Mouse (Mus musculus) erythroblast, embryonic 14.5 days (primary cell): ENCODE data around the gene Utp14a. TPM values are rescaled to one million over a fixed set of nuclear protein-coding genes. Genes with fewer than 3 reads are reported as not detected.
A peak's percentile ranks its signal among the peaks of the same experiment; 100 is the strongest.

Experiments
- H3K27me3 ChIP-seq: 2 replicates; pipeline ENCODE4 v1.6.1; 2012; ENCODE audit warnings: inconsistent platforms; ENCODE audit not compliant: control insufficient read depth
- H3K36me3 ChIP-seq: 2 replicates; pipeline ENCODE4 v1.6.1; 2012; ENCODE audit warnings: mild to moderate bottlenecking, inconsistent platforms; ENCODE audit not compliant: control insufficient read depth
- H3K4me1 ChIP-seq: 2 replicates; pipeline ENCODE4 v1.6.1; 2012; ENCODE audit warnings: inconsistent platforms; ENCODE audit not compliant: control insufficient read depth
- H3K4me3 ChIP-seq: replicated peaks from 2 replicates; pipeline ENCODE3; 2012; ENCODE audit warnings: moderate library complexity, mild to moderate bottlenecking, inconsistent platforms
- H3K9me3 ChIP-seq: 2 replicates; pipeline ENCODE4 v1.6.1; 2012; ENCODE audit warnings: low read length, inconsistent platforms, mixed read lengths; ENCODE audit not compliant: control insufficient read depth
- GATA1 ChIP-seq: IDR thresholded peaks from 2 replicates; pipeline ENCODE4 v1.6.1; 2012; ENCODE audit warnings: low read length, inconsistent platforms, mixed read lengths
- TAL1 ChIP-seq: IDR thresholded peaks from 3 replicates; pipeline ENCODE4 v1.6.1; 2012; ENCODE audit warnings: low read length, inconsistent platforms, mixed read lengths
- polyA plus RNA-seq: library from polyadenylated mRNA; stranded (reverse); fragments of >175 nt; gene quantifications from 2 replicates; pipeline ENCODE4 v1.2.3, GENCODE M21; 2012

Gene Utp14a
- polyA plus RNA-seq, 1 experiment: 0.34 TPM

DNA sequence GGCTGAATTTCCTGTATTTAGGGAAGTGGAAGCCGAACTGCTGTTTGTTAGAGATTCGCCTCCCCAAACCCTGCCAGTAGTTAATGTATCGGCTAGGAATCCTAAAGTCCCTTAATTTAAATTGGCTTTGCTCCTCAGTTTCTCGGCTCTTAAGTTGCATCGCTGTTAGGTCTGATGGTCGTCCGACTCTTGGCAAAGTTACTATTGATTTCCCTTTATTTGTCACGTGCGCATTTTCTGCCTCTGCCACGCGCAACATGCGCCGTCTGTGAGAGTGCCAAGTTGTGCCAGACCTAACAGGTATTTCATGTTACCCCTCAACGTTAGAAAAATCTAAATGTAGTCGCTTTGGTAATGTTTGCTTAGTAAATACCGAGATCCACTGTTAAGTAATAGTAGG, 349 bp downstream of the Utp14a start:
- H3K36me3 ChIP-seq: peaks cover 25% of the 10 kb centered on the region
- H3K9me3 ChIP-seq: no peaks in the 10 kb centered on the region
- H3K4me1 ChIP-seq: peaks cover 14% of the 10 kb centered on the region
- H3K27me3 ChIP-seq: 0 out of 2 replicates have a peak, but pooled peaks cover 4% of the 10 kb centered on the region
- TF ChIP-seq TAL1: no peak
- no peak for TF ChIP-seq GATA1
- H3K4me3 ChIP-seq: peak overlapping the region; percentile 80

GRCm38 (mm10) chrX:48271671-48272070, 15.0 kb downstream of the Utp14a start:
- Histone ChIP-seq H3K36me3 (peaks cover 70% of the 10 kb centered on the region), H3K9me3 (no peaks in the 10 kb centered on the region), H3K4me1 (no peaks in the 10 kb centered on the region; the same call in 1 of the 2 replicates)

DNA sequence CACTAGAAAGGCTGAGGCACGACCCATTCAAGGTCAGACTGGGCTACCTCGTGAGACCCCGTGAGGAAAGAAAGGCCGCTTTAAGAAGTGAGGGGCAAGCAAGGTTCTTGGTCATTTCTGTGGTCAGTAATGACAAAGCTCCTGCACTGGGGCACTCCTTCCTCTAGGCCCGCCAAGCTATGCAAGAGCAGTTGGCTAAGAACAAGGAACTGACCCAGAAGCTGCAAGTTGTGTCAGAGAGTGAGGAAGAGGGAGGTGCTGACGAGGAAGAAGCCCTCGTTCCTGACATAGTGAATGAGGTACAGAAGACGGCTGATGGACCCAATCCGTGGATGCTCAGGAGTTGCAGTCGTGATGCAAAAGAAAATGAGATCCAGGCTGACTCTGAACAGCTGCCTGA, 18.0 kb downstream of the Utp14a start:
- Histone ChIP-seq H3K4me1 (peaks cover 4% of the 10 kb centered on the region), H3K27me3 (no peaks in the 10 kb centered on the region; the same call in 1 of the 2 replicates), H3K9me3 (no peaks in the 10 kb centered on the region), H3K4me3 (no peak overlapping the region), H3K36me3 (peaks cover 75% of the 10 kb centered on the region)
- TF ChIP-seq GATA1: no peak
- TF ChIP-seq TAL1: no peak

More at GRCm38 (mm10) chrX:48271671-48272070, 15.0 kb downstream of the Utp14a start:
- TF ChIP-seq GATA1 (no peak), TAL1 (no peak)
- H3K27me3 ChIP-seq: no peaks in the 10 kb centered on the region; the same call in 1 of the 2 replicates
- H3K4me3 ChIP-seq: no peak overlapping the region

- H3K4me3 ChIP-seq: no peak overlapping the region
- H3K9me3 ChIP-seq: no peaks in the 10 kb centered on the region
- H3K36me3 ChIP-seq: peaks cover 83% of the 10 kb centered on the region
- H3K4me1 ChIP-seq: peaks cover 8% of the 10 kb centered on the region
- H3K27me3 ChIP-seq: no peaks in the 10 kb centered on the region; the same call in 1 of the 2 replicates
- TF ChIP-seq GATA1: no peak
- TF ChIP-seq TAL1: no peak
Observed at GRCm38 (mm10) chrX:48278103-48278502, 21.4 kb downstream of the Utp14a start.

DNA sequence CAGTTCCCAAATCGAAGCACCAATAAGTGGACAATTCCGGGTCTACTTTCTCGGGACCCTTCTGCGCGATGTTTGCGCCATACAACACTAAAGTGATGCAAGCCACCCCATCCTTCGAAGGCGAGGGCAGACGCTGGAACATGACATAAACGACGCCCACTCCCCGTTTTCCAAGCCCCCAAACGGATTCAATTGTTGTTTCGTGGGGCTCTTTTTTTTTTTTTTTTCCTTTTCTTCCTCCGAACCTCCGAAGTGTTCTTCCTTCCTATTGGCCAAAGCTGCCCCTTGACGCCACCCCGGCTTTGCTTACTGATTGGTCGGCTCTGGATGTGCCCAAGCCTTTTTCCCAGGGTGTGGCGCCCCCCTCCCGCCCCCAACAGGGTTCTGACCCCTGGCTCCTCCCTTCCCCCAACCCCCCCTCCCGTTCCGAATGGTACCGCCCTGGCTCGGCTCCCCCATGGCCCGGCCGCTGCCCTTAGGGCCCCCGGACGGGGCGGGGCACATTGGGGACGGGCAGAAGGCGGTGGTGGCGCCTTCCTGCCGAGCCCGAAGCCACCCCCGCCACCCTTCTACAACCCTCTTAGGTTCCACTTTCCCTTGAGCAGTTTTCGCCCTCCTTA, 27.8 kb downstream of the Utp14a start:
- Histone ChIP-seq H3K36me3 (peaks cover 31% of the 10 kb centered on the region), H3K27me3 (peaks cover 14% of the 10 kb centered on the region; the same call in 1 of the 2 replicates), H3K4me1 (peaks cover 59% of the 10 kb centered on the region), H3K9me3 (peaks cover 2% of the 10 kb centered on the region; the same call in 1 of the 2 replicates), H3K4me3 (peak overlapping the region; percentile 73)
- TF ChIP-seq GATA1 (no peak), TAL1 (no peak)

DNA sequence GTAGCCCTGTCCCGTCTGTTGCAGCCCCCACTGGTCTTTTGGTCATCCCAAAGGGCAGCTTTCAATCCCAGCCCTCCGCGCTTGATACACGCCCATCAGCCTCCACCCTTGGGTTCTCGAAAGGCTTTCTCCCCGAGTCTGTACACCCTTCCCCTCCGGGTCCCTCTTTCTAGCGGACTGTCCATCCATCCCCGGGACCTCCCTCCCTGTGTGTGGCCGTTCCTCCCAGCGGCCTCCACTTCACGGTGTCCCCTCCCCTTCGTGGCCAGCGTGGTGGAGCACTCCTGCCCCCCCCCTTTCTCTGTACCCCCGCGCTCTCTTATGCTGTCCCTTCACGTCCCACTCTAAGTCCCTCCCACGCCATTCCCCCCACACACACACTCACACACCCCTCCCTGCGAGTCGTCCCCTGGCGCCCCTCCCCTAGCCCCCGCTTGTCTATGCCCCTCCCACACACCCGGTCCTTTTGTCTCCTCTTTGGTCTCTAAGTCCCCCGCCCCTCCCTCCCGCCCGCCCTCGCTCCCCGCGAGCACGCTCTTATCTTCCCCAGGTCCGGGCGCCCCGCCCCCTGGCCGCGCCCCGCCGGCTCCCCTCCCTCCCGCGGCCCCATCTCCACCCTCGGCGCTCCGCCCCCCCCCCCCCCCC, 28.5 kb downstream of the Utp14a start:
- H3K36me3 ChIP-seq: peaks cover 25% of the 10 kb centered on the region
- TF ChIP-seq TAL1 (no peak), GATA1 (no peak)
- H3K27me3 ChIP-seq: peaks cover 14% of the 10 kb centered on the region; the same call in 1 of the 2 replicates
- peaks cover 60% of the 10 kb centered on the region for H3K4me1 ChIP-seq
- peaks cover 2% of the 10 kb centered on the region; the same call in 1 of the 2 replicates for H3K9me3 ChIP-seq
- H3K4me3 ChIP-seq: peak overlapping the region; percentile 73

GRCm38 (mm10) chrX:48285651-48286021, 29.0 kb downstream of the Utp14a start:
- peaks cover 22% of the 10 kb centered on the region for H3K36me3 ChIP-seq
- TF ChIP-seq TAL1 (no peak), GATA1 (no peak)
- H3K4me1 ChIP-seq: peaks cover 60% of the 10 kb centered on the region
- H3K9me3 ChIP-seq: peaks cover 2% of the 10 kb centered on the region; the same call in 1 of the 2 replicates
- peaks cover 14% of the 10 kb centered on the region; the same call in 1 of the 2 replicates for H3K27me3 ChIP-seq
- H3K4me3 ChIP-seq: peak overlapping the region; percentile 60

DNA sequence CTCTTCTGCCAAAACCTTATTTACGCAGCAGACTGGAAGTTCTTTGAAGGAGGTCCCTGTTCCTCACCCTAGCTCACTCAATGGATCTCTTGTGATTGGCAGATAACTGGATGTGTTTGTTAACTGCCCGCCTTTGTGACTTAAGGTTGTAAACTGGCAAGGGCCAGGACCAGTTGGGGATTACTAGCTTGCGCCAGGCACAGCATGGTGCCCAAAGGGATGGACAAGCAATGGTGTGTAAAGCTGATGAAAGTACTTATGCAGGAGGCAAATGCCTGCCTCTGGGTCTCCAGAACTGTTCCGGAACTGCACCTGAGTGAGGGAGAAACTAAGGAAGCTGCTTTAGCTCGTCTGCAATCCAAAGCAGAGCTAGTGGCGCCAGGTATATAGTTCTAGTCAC, 29.8 kb downstream of the Utp14a start:
- Histone ChIP-seq H3K27me3 (peaks cover 16% of the 10 kb centered on the region; the same call in 1 of the 2 replicates), H3K36me3 (peaks cover 13% of the 10 kb centered on the region), H3K9me3 (peaks cover 2% of the 10 kb centered on the region; the same call in 1 of the 2 replicates), H3K4me1 (peaks cover 63% of the 10 kb centered on the region), H3K4me3 (peak overlapping the region; percentile 60)
- TF ChIP-seq TAL1: no peak
- no peak for TF ChIP-seq GATA1

DNA sequence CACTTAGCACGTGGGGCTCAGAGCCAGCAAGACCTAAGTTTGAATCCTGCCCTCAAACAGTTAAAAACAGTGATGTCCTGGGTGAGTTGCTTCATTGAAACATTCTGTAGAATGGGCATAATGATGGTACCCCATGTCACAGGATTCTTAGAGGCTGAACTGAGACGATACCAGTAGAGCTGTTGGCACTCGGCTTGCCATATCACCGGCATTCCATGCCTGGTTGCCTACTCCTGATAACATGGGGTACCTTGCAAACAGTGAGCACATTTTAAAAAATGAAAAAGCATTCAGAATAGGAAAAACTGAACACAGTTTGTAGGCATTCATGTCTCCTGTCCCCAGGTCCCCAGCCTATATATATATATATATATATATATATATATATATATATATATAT, 31.3 kb downstream of the Utp14a start:
- TF ChIP-seq GATA1 (peak; percentile 52), TAL1 (peak; percentile 60)
- Histone ChIP-seq H3K27me3 (peaks cover 16% of the 10 kb centered on the region; the same call in 1 of the 2 replicates), H3K36me3 (peaks cover under 1% of the 10 kb centered on the region), H3K4me3 (peak overlapping the region; percentile 31), H3K9me3 (peaks cover 2% of the 10 kb centered on the region; the same call in 1 of the 2 replicates), H3K4me1 (peaks cover 62% of the 10 kb centered on the region)
